Mouse (Mus musculus): ENCODE measurements around the gene Agtpbp1.

- TF ChIP-seq CTCF (IDR thresholded peaks at IDR 0.05; ENCODE audit: borderline replicate concordance, extremely low read depth, insufficient read depth, insufficient read length) (no peak), POLR2A (IDR thresholded peaks at IDR 0.05; ENCODE audit: borderline replicate concordance, extremely low read depth, insufficient read depth, insufficient read length, poor library complexity, severe bottlenecking) (no peak)
Measured at GRCm38 (mm10) chr13:59556670-59557069, 28.4 kb downstream of the Agtpbp1 start.

Measured in brain, embryonic 14.5 days (tissue).